Mouse (Mus musculus): ENCODE results near the gene Tmem163.

- TF ChIP-seq CTCF (IDR thresholded peaks at IDR 0.05; ENCODE audit: borderline replicate concordance, extremely low read depth, insufficient read depth, insufficient read length), result no peak
- no peak for TF ChIP-seq POLR2A (IDR thresholded peaks at IDR 0.05; ENCODE audit: borderline replicate concordance, extremely low read depth, insufficient read depth, insufficient read length, poor library complexity, severe bottlenecking)
Observed at GRCm38 (mm10) chr1:127568641-127569040, 110.7 kb downstream of the Tmem163 start.
